Mouse (Mus musculus) C2C12 (cell line): ENCODE measurements around the gene Xxylt1.

Experiments
- CEBPB ChIP-seq: IDR thresholded peaks from one replicate; pipeline ENCODE4 v1.6.1; 2011; ENCODE audit warnings: low read depth, mild to moderate bottlenecking, control low read depth, moderate library complexity
- CTCF ChIP-seq: IDR thresholded peaks from one replicate; pipeline ENCODE4 v1.5.1; 2011; ENCODE audit not compliant: control insufficient read depth, insufficient read depth, insufficient read length
- FOSL1 ChIP-seq: IDR thresholded peaks from one replicate; pipeline ENCODE4 v1.8.0; 2011; ENCODE audit warnings: mild to moderate bottlenecking, low read length; ENCODE audit not compliant: poor library complexity, insufficient read depth, severe bottlenecking
- MAX ChIP-seq: IDR thresholded peaks from one replicate; pipeline ENCODE4 v1.6.1; 2011; ENCODE audit warnings: mild to moderate bottlenecking, control low read depth

GRCm38 (mm10) chr16:31025516-31025915, 55.7 kb downstream of the Xxylt1 start:
- TF ChIP-seq CEBPB (no peak), CTCF (no peak), FOSL1 (no peak), MAX (no peak)
